Mouse (Mus musculus): ENCODE measurements around the gene 2010111I01Rik.
"Not testable (repeated sequence)": the region's sequence is repeated elsewhere in the genome, so short reads cannot be mapped to it uniquely, and the experiment has no call there.

2010111I01Rik gene

DNA sequence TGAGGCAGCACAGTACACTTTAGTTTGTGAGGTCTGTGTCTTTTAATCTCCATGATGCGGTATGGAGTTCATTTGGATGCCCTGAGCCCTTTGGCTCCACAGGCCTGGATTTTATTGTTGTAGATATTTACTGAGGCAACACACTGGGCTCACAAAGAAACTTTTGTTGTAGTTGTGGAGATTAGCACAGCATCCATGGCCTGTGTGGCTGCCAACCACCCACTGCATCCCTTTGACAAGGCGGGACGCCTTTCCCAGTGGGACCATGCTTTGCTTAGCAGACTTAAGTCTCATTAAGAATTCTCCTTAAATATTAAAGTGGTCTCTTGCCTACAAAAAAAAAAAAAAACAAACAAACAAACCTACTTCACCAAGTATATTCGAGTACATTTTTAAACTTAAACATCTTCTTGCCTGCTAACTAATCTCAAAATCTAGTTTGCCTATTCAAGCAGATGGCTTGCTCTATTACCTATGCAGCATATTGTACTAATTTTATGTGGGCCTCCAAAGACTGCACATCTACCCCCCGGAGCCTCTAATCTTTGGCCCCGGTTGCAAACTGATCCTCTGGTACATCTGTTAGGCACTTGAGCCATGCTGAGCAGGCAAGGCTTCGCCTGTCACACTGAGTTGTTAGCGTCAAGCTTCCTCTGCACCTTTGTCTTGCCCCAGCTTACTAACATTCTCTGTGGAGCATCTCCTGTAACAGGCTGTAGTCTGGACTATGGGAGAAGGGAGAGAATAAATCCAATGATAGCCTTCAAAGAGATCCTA is 239.0 kb downstream of the 2010111I01Rik start:
- no peak for DNase-seq (ENCODE audit: low spot score)

DNA sequence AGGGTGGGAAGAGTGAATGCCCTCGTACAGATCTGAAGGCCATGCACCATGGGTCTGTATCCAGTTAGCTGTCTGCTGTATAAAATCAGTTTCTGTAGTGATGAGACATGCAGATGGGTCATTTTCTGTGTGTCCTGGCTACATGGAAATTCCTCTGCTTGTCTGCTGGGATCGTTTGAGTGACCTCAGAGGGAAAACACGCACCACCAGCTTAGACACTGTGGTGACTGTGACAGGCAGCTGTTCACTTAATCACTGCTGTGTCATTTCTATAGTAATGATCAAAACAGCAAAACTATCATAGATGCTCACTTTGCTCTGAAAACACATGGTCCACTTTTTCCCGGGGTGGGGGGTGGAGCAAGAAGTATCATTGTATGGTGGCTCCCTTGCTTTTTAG is 241.1 kb downstream of the 2010111I01Rik start:
- DNase-seq (ENCODE audit: low spot score), result no peak

DNA sequence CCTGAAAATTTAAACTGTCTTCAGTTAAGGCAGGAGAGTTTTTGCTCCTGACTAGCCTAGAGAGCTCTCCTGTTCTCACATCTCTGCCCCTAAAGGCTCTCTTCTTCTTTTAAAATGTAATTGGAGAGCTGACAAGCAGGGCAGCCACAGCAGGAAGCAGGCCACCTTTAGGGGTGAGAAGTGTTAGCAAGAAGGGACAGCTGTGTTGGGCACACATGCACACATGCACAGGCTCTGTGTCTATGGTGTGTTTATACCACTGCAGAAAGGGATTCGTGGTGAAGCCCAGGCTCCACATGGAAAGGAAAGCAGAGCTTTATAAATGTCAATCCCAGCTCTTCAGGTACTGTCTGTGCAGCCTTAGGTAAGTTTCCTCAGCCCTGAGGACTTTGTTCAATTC is 241.7 kb downstream of the 2010111I01Rik start:
- no peak for DNase-seq (ENCODE audit: low spot score)

DNA sequence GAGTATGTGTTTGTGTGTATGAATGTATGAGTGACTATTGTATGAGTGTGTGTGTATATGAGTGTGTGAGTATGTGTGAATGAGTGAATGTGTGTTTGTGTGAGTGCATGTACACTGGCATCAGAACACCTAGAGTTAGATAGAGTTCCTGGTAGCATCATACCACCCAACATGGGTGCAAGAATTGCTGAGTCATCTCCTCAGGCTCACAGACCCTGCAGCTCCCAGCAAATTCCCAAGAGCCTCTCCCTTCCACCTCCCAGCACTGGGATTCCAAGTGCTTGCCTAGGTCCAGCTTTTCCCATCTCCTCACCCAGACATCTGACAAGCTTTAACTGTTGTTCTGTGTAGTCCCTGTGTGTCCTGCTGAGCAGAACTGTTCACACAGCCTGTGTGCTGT is 251.8 kb downstream of the 2010111I01Rik start:
- DNase-seq (ENCODE audit: low spot score), result no peak

DNA sequence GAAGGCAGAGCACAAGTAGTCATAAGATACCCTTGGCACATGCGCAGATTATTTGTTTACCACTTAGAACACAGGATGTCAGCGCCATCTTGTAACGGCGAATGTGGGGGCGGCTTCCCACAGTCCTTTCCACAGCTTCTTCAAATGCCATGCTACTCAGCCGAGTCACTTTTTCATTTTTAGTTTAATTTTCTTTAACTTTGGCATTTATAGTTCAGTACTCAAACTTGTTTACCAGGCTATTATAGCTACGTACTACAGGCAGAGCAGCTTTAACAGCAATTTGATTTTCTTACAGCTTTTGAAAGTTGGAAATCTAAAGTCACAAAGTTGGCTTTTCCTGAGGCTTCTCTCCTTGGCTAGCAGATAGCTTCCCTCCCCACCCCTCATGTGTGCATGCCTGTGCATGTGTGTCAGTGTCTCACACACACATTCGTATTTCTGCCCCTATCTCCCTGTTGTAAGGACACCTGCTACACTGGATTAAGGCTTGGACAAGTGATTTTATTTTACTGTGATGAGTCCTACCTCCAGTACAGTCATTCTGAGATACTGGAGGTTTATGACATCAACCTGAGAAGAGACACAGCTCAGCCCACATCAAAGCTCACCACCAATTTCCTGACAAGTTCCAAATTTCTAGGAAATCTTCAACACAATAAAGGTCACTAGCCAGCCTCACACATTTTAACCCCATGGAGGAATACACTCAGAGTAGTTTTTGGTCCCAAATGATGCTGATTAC is 258.5 kb downstream of the 2010111I01Rik start:
- no peak for DNase-seq (ENCODE audit: low spot score)

DNA sequence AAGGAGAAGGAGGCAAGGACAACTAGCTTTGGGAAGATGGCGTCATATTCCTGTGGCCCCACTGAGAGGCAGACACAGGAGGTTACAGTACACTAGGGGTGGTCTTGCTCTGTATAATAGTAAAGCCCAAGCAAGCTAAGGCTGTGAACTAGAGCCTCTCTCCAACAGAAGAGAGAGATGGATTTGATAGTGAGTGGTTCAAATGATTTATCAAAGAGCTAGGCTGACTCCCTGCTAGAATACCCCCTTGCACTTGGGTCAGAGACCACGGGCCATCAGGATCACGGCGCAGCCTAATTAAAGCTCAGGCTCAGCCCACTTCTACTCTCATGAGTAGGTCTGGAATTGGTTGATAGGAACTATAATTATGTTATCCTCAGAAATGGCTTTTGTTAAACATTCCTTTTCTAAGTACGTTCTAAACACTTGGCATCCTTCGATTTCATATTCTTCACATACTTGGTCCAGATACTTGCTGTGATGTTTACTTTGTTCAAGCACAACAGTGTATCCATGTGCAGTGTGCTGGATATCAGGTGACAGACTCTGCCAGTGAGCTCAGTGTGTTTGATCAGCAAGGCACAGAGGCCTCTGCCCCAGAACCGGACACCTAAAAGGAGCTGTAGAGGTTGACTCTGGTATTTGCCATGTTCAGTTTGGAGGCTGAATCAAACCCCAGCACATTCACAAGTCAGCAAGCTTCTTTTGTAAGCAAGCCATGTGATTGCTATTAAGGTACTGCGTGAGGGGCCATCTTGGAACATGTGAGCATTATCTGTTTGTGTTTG is 261.3 kb downstream of the 2010111I01Rik start:
- DNase-seq (ENCODE audit: low spot score), result no peak

DNA sequence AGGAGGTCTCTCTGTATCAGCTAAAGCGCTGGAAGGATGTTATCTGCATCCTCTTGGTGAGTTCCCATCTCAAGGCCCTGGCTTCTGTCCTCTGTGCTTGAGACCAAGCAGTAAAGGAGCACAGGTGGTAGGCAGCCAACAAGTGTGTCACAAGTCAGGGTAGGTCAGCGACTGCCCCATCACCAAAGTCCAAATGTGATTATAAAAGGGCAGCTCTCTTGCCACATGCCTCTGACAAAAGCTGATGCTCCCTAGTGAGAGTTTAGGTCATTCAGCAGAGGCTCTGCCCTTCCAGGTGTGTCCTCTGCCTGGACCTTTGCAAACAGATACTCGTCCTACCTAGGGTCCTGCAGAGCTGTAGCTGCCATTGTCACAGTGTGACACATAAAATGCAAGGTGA is 263.1 kb downstream of the 2010111I01Rik start:
- no peak for DNase-seq (ENCODE audit: low spot score)

DNA sequence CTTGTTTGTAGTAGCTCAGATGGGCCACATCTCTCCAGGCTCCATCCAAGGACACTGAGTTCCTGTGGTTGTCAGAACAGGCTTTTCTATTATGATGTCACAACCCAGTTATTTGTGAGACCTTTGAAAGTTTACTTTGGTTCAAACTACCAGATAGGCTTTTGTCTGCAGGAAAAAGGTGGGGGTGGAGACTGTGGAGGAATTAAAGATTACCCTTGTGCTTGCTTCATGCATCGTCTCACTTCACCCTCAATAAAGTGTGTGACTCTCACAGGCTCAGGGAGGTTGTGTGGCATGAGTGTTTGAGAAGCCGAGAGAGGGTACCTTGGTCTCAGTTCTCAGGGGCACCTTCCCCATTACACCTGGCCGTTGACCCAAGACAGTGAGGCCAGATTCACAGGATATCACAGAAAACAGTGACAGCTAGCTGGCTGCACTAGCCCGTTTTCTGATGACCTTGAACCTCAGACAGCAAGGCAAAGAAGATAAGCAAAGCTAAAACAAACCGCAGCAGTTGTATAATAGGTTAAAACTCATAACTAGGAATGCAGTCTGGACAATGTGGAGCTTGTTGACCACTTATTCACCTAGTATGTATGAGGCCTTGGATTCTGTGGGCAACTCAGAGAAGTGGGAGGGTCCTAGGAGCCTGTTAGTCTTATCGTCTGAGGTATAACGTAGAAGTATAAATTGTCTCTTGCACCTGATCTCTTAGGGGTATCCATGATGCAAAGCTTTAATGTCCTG is 266.4 kb downstream of the 2010111I01Rik start:
- no peak for DNase-seq (ENCODE audit: low spot score)

DNA sequence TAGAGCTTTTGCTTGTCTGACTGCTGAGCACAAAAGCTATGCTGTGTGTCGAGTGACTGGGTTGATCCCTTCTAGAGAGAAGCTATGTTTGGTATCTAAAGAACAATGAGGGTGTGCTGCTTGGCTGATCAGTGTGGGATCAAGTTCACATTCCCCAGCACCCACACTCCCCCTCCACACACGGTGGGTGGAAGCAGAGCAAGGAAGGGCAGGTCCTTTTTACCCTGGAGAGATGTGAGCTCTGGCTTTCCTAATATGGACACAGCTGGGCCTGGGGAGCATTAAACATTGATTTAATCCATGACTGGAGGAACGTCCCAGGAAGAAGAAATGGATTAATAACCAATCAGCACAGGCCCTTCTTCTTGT is 267.0 kb downstream of the 2010111I01Rik start:
- no peak for DNase-seq (ENCODE audit: low spot score)

DNA sequence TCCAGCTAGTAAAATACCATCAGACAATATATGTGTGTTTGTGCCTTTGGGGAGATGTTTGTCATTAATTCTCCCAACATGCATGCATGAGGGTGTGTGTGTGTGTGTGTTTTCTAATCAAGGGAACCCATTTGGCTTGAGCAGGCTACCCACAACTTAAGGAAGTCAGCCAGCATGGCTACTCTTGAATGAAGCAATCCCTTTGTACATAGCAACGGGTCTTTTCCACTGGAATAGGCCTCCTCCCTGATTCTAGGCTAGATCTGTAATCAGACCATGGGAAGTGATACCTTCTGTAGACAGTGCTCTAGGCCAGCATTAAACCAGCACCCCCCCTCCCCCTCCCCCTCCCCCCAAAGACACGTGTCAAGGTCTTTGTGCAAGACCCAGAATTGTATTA is 267.9 kb downstream of the 2010111I01Rik start:
- DNase-seq (ENCODE audit: low spot score), result no peak

DNA sequence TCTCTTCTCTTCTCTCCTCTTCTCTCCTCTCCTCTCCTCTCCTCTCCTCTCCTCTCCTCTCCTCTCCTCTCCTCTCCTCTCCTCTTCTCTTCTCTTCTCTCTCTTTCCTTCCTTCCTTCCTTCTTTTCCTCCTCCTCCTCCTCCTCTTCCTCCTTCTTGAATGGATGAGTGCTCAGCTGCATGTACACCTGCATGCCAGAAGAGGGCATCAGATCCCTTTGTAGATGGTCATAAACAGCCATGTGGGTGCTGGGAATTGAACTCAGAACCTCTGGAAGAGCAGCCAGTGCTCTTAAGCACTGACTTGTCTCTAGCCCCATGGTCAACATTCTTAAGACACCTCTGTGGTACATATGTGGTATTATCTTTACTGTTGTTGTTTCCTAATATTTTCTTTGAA is 269.8 kb downstream of the 2010111I01Rik start:
- DNase-seq (ENCODE audit: low spot score), result not testable (repeated sequence)

DNA sequence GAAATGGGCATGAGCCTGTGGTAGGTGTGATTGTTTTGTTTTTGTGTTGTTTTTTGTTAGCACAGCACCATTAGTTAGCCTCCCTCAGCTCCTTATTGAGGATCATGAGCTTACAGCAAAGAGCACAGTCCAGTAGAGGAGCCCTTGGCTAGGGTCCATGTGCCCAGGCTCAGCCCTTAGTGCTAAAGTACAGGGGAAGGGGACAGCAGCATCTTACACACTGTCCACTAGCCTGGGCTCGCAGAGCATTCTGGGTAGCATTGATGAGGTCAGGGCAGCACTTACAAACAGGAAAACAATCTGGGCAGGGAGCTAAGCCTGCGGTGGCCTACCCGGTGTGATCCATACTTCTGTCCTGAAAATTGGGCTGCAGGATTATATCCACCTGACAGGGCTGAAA is 270.9 kb downstream of the 2010111I01Rik start:
- no peak for DNase-seq (ENCODE audit: low spot score)

DNA sequence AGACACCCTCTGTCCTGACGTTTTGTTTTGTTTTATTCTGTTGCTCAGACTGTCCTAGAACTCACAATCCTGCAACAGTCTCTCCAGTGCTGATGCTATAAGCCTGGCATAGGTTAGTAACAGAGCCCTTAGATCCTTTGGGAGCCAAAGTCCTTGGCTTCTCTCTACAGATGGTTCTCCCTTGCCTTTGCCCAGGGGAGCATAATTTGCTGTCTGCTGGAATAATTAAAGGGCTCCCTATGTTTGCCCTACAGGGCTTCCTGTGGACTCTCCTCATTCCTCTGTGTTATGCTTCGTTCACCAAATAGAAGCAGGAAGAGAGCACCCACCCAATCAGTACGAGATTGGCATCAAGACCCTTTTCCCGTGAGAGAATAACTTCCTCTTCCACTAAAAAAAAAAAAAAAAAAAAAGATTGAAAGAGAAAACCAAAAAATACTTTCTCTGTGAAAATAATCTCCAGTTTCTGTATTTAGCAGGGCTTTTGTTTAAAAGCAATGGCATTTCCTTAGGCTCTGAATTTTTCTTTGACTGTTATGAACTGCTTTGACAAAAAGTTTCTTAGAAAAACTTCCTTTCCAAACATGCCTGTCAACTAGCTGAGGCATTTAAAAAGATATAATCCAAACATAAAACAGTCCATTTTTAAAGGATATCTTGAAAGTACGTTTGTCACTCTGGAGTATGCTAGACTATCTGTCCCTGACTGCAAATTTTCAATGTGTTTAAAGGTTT is 271.6 kb downstream of the 2010111I01Rik start:
- no peak for DNase-seq (ENCODE audit: low spot score)

DNA sequence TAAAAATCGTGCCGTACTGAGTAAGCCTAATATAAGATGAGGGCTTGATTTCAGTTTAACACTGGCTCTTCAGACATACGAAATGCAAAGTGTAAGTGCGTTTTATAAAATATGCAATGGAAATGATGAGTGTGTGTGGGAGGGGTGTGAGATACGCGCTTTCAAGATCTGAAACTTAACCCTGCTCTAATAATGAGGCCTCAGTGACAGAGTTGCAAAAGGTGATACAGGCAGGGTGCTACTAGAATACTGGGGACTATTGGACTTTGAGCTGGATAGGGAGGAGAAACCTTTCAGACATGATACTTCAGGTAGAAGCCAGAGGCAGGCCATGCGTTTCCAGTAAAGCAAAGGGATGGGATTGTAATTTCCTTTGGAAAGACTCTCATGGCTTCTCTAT is 273.4 kb downstream of the 2010111I01Rik start:
- no peak for DNase-seq (ENCODE audit: low spot score)

DNA sequence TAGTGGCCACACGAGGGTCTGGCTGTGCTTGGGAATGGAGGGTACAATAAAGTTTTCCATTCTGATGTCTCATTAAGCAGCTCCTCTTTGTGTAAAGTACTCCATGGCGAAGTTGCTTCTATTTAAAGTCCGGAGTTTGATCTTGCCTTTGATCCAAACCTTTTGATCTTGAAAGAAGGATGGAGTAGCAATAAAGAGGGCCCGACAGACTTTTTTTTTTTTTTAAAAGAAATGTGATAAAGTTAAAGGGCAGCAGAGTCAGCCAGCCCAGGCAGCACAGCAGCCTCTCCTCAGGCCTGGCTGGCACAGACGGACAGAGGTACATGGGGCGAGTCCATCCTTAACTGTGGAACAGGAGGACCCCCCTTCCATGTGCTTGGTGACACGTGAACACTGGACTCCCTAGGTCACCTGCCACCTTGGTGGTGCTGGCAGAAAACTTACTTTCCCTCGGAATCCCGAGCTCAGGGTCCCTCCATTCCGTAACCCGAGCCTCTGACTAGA is 274.7 kb downstream of the 2010111I01Rik start:
- DNase-seq (ENCODE audit: low spot score), result no peak

DNA sequence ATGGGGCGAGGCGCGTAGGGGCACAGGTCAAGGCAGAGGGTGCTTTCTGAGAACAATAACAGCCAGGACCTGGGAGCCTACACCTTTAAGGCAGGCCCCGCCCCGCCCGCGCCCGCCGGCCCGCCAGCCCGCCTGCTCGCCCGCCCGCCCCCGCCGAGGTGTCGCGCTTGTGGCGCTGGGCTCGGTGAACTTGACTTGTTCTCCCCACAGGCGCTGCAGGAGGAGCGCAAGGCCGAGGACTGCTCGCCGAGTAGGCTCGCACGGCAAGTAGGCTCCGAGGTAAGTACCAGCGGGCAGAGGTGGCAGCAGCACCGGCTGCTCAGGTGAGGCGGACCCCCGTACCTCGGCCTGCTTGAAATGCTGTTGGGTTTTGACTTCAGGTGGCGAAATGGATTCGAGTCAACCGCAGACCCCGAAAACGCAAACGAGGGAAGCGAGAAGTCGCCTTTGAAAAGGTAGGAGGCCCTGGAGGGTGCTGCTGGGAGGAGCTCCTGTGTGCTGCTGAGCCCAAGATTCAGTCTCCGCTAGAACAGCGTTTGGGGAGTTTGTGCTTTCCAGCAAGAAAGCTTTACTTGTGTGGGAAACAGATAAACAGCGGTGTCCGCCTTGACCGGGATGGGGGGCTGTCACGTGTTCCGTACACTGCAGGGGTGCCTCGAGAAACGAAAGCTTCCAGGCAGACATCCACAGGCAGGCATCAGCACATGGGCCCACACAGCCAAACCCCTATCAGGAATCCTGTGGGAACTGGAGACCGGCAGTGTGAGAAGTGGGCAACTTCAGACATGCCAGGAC is 275.4 kb downstream of the 2010111I01Rik start:
- DNase-seq (ENCODE audit: low spot score), result peak; percentile 62

DNA sequence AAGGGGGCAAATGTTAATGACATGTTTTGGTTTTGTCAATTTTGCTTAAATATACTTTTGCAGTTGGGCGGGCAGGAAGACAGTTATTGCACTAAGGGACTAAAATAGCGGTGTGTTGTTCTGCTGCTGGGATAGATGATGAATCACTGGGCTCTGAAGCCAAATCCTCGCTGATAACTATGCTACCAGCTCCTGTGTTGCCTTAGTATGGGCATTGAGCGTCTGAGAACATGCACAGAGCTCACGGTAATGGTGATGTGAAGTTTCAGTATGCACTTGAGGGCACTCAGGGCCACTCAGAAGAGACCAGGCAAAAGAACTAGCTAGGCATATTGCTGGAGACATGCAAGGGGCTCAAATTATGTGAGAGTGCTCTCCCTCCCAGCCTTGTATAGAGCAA is 276.1 kb downstream of the 2010111I01Rik start:
- DNase-seq (ENCODE audit: low spot score), result no peak

DNA sequence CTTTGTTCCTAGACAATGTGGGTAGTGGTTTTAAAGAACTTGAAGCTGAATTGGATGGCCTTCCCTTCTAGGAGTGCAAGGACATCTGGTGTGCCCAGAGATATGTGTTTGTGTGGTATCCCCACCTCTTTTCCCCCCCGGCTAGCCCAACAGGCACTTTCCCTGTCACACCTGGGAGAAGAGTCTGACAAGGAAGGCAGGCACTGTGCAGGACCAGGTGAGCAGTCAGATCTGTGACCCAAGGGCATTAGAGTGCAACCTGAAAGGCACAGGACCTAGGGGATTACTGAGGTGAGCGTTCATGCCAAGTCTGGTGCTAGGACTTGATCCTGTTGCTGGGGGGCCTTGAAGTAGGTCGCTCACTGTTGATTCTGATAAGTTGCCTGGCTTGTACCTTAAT is 277.0 kb downstream of the 2010111I01Rik start:
- no peak for DNase-seq (ENCODE audit: low spot score)

DNA sequence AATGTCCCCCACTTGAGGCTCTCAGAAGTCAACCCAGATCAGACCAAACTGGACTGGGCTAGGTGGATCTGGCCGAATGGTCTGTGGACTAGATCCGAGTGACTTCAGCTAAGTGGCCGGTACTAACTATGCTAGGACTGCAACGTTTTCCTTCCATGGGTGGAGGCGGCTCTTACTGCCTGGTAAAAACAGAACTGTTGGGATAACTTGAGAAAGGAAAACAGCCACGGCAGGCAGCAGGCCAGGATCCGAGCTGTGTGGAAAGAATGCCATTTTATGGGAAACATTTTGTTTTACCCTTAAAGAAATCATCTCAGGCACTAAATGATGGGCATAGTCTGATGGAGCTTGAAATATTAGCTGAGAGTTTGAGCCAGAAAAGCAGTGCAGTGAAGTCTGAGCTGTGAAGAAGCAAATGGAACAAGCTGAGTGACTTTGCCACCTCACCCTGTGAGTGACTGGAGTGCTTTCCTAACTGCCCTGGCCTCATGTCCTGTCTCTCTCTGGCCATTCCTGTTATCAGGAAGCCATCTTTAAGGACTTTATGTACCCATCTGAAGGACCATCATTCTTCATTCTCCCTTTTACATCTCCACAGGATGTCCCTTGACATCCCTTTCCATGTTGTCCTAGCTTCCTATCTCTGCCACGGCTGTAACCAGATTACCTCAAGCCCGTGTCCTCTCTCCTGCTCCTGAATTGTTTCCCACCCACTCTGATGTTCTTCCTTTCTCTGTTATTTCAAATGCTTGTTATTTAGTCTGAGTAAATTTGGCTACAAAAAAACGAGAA is 277.9 kb downstream of the 2010111I01Rik start:
- DNase-seq (ENCODE audit: low spot score), result no peak

DNA sequence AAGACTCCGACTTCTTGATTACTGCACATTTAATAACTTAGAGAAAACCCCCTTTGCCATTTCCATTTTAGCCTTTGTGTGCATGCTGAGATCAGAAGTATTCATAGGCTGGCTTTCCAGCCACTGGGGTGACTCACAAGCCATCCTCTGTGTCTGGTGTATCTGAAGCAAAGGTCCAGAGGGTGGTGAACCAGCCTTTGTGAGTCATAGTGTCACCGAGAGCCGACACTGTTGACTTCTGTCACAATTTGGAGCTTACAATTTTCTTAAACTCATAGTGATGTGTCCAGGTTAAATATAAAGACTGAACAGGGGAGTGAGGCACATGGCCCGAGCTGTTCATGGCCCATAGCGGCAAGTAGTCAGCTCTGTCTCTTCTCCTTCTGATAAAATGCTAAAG is 278.9 kb downstream of the 2010111I01Rik start:
- DNase-seq (ENCODE audit: low spot score), result no peak

All from left cerebral cortex, adult 11 months (tissue).